Mouse (Mus musculus) heart, postnatal 0 days (tissue): ENCODE data around the gene Gm3285.

ENCODE experiments used
- CTCF ChIP-seq: IDR thresholded peaks from 2 replicates; pipeline ENCODE4 v1.5.1; 2016; ENCODE audit warnings: antibody characterized with exemption, control low read depth, low read depth
- EP300 ChIP-seq: IDR thresholded peaks from 2 replicates; pipeline ENCODE4 v1.6.1; 2016; ENCODE audit warnings: antibody characterized with exemption, low read depth

- TF ChIP-seq CTCF, result no peak
- no peak for TF ChIP-seq EP300
Observed at GRCm38 (mm10) chr10:77864762-77865143, 3.0 kb downstream of the Gm3285 start.
